Mouse (Mus musculus): ENCODE measurements around the gene Zfp367.

The Zfp367 gene

GRCm38 (mm10) chr13:64153751-64154267 is 807 bp upstream of the Zfp367 start:
- peak; percentile 76 to 86 for DNase-seq

GRCm38 (mm10) chr13:64152671-64153082 is 325 bp downstream of the Zfp367 start:
- DNase-seq, result no peak

GRCm38 (mm10) chr13:64152241-64152669 is 747 bp downstream of the Zfp367 start:
- peak; percentile 93 to 95 for DNase-seq

GRCm38 (mm10) chr13:64150121-64150520 is 2.9 kb downstream of the Zfp367 start:
- no peak for DNase-seq

GRCm38 (mm10) chr13:64129616-64130375 is 23.2 kb downstream of the Zfp367 start:
- peak; percentile 62 to 74 for DNase-seq

- peak; percentile 77 to 84 for DNase-seq
Measured at GRCm38 (mm10) chr13:64128858-64129615, 24.0 kb downstream of the Zfp367 start, which contains the start of gene Slc35d2. Slc35d2 (minus strand) TSS chr13:64129368.

- DNase-seq, result no peak
Measured at GRCm38 (mm10) chr13:64126316-64126715, 26.7 kb downstream of the Zfp367 start.

GRCm38 (mm10) chr13:64124886-64125285 is 28.1 kb downstream of the Zfp367 start:
- no peak for DNase-seq

GRCm38 (mm10) chr13:64123491-64124188 is 29.4 kb downstream of the Zfp367 start:
- no peak for DNase-seq

- no peak for DNase-seq
Measured at GRCm38 (mm10) chr13:64120760-64121159, 32.2 kb downstream of the Zfp367 start.

GRCm38 (mm10) chr13:64117442-64117841 is 35.6 kb downstream of the Zfp367 start:
- no peak for DNase-seq

- no peak for DNase-seq
Measured at GRCm38 (mm10) chr13:64110421-64110820, 42.6 kb downstream of the Zfp367 start.

GRCm38 (mm10) chr13:64108381-64108850 is 44.6 kb downstream of the Zfp367 start:
- DNase-seq, result no peak

GRCm38 (mm10) chr13:64107535-64107934 is 45.5 kb downstream of the Zfp367 start:
- DNase-seq, result peak in 1 of 2 experiments; percentile 39

- no peak for DNase-seq
Measured at GRCm38 (mm10) chr13:64107105-64107504, 45.9 kb downstream of the Zfp367 start.

GRCm38 (mm10) chr13:64105690-64106089 is 47.3 kb downstream of the Zfp367 start:
- DNase-seq, result no peak

GRCm38 (mm10) chr13:64100186-64100585 is 52.8 kb downstream of the Zfp367 start:
- DNase-seq, result peak; percentile 39 to 46

- peak; percentile 63 to 67 for DNase-seq
Measured at GRCm38 (mm10) chr13:64098992-64099391, 54.0 kb downstream of the Zfp367 start.

- DNase-seq, result peak; percentile 88 to 89
Measured at GRCm38 (mm10) chr13:64093341-64093740, 59.7 kb downstream of the Zfp367 start.

- no peak for DNase-seq
Measured at GRCm38 (mm10) chr13:64092752-64093151, 60.2 kb downstream of the Zfp367 start.

GRCm38 (mm10) chr13:64092141-64092540 is 60.9 kb downstream of the Zfp367 start:
- no peak for DNase-seq

- DNase-seq, result no peak
Measured at GRCm38 (mm10) chr13:64091006-64091405, 62.0 kb downstream of the Zfp367 start.

- no peak for DNase-seq
Measured at GRCm38 (mm10) chr13:64090278-64090677, 62.7 kb downstream of the Zfp367 start.
